In the genomic region with DNA sequence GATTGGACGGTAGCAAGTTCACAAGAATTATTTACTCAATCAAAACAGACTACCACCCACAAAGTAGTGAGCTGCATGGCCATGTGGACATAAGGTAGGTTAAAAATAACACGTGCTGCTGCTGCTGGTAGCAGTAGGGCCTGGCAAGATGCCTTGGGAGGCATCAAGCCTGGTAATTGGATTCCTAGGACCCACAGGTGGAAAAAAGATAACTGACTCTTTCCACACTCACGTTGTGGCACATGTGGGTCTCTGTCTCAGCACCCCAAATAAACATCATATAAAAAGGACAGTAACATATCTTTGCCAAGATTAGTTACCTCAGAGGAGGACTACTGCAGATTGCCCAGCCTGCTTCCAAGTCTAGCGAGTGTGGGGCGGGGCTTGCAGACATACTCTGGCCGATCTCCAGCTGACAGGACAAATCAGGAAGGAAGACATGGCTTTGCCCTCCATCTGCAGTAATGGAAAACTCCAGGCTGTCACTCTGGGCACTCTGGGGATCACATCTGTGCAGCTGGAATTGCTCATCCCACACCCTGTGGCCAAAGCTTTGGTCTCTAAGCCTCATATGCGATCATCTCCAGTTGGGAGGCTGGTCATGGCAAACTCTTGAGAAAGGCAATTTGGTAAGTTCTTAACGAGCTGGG, we compare ENCODE assay signal across 8 mouse cellular contexts.
A peak's percentile ranks its signal among the peaks of the same experiment; 100 is the strongest.
DNase-seq lines count a peak whose midpoint lies in the region; TF ChIP-seq lines count a peak whose summit lies in the region.

No protein-coding gene starts in this region.

- H3K27ac ChIP-seq in layer of hippocampus, adult 2 months: no peak overlapping the region

- DNase-seq in left cerebral cortex, adult 9 months (ENCODE audit: low spot score in 2 of 2): peak; percentile 15 to 42
- DNase-seq in left cerebral cortex, adult 11 months (ENCODE audit: low spot score): no peak
- peak; percentile 38 for DNase-seq in gastrocnemius, postnatal 10 days
- peak; percentile 16 to 41 for DNase-seq in kidney, postnatal 36 days
- DNase-seq in right cerebral cortex, postnatal 36 days (ENCODE audit: low spot score in 2 of 2): peak; percentile 19 to 37
- DNase-seq in adrenal gland, adult 2 months: no peak
- DNase-seq in urinary bladder, postnatal 4 days (ENCODE audit: low spot score in 2 of 2): no peak
- no peak for DNase-seq in layer of hippocampus, adult 2 months (ENCODE audit: low spot score in 2 of 2)

- no peak overlapping the region for H3K4me3 ChIP-seq in layer of hippocampus, adult 2 months

- no peak for TF ChIP-seq CTCF in layer of hippocampus, adult 2 months (conservative IDR thresholded peaks at IDR 0.05)

Comparison
In these comparisons a context has a peak if more than half of its experiments do, and no peak if none do; other contexts are left out.
1. DNase-seq: peak in left cerebral cortex, adult 9 months (2 of 2), gastrocnemius, postnatal 10 days (single experiment), kidney, postnatal 36 days (2 of 2) and right cerebral cortex, postnatal 36 days (2 of 2); none in left cerebral cortex, adult 11 months (single experiment), adrenal gland, adult 2 months (single experiment), urinary bladder, postnatal 4 days (0 of 2) and layer of hippocampus, adult 2 months (0 of 2).